Mouse (Mus musculus) thymus, adult 2 months (tissue): ENCODE results near the gene Usp36.

Experiments used
- CTCF ChIP-seq: fragments of 200-500 bp; IDR thresholded peaks from 2 replicates; pipeline ENCODE4 v1.5.1; 2012; ENCODE audit warnings: mild to moderate bottlenecking, control low read depth, low read length, moderate library complexity, borderline replicate concordance; ENCODE audit not compliant: control insufficient read depth, poor library complexity, insufficient read depth; ENCODE audit errors: extremely low read depth
- POLR2A ChIP-seq: fragments of 200-500 bp; IDR thresholded peaks from 2 replicates; pipeline ENCODE4 v1.6.1; 2012; ENCODE audit warnings: mild to moderate bottlenecking, low read length, control low read depth, moderate library complexity; ENCODE audit not compliant: control insufficient read depth, poor library complexity, insufficient read depth; ENCODE audit errors: extremely low read depth

GRCm38 (mm10) chr11:118328511-118328910 is 38.5 kb upstream of the Usp36 start:
- TF ChIP-seq POLR2A (no peak), CTCF (no peak)
